Mouse (Mus musculus): Measurements from ENCODE around the gene Dock6.

- TF ChIP-seq CTCF (IDR thresholded peaks at IDR 0.05; ENCODE audit: extremely low read depth, insufficient read depth, low read length) (no peak), POLR2A (IDR thresholded peaks at IDR 0.05; ENCODE audit: extremely low read depth, insufficient read depth, low read length) (no peak)
Measured at GRCm38 (mm10) chr9:21852128-21853091, at the start of gene Dock6.
